Mouse (Mus musculus): ENCODE measurements at regions not wholly inside any gene's neighbourhood (a gene's known extent, or its start where the extent isn't known, plus 50 kb on each side); places are given as distances from the start of the nearest gene placed in this dataset.

- DNase-seq = no peak
These were observed 50.9 kb upstream of the Ampd3 start for GRCm38 (mm10) chr7:110717104-110717503.
